Mouse (Mus musculus) adrenal gland, adult 10 weeks (tissue): Measurements from ENCODE around the gene Prdm10. TPM values are rescaled to one million over a fixed set of nuclear protein-coding genes. Genes with fewer than 3 reads are reported as not detected.

Source experiments
- polyA plus RNA-seq: library from polyadenylated mRNA; stranded (reverse); fragments of 350-450 nt; fragmentation: Illumina TruSeq; extraction: RNeasy Lipid Tissue Mini Kit (QIAGEN cat#74804); gene quantifications from one replicate; pipeline ENCODE4 v1.2.3, GENCODE M21; 2014; ENCODE audit warnings: low read depth, low replicate concordance

The Prdm10 gene
- 10.4 TPM for polyA plus RNA-seq

DNA sequence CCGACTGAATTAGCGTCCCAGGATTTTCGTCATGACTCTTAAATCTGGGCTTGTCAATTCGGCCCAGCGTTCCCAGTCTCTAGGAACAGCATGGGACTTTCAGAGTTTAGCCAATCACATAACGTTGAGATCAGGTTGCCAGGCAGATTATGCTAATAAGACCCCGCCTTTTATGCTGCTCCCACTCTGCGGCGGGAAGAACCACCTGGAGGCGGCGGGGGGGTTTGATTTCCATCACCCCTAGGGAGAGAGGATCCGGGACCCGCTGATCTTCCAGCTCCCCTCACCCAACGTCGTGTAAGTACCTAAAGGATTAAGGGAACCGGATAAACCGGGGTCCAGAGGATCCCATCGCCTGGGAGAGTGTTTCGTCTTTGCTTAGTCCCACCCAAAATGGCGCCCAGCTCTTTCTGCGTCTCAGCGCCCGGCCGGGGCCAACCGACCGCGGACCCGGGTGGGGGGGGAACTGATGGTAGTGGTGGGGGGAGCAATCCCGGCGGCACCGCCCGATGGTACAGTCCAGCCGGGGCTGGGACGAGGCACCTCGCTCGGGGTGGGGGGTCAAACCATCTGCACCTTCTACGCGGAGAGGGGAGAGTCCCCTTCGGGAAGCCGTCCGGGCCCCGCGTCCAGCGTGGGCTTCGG is at the start of gene Prdm10:
Gene Prdm10 (plus strand): TSS at position 173 of the 645 bp plus-strand sequence.

DNA sequence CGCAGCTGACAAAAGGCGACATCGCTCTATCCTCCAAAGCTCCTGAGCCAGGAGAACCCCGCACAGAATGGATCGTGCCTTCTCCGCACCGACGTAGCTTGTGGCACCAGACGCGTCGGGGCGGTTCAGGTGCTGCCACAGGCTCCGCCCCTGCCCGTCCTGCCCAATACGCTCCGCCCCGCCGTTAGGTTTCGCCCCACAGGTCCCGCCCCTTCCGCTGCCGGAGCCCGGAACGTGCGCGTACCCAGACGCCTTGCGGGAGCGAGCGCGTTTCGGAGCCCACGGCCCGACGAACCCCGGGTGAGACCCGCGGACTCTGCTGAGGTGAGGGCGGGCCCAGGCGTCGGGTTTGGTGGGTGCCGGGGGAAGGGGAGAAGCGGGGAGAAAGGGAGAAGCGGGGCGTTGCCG is 105.6 kb downstream of the Prdm10 start, which contains the start of gene Nfrkb:
Gene Nfrkb (plus strand): TSS at position 246 of the 408 bp plus-strand sequence.

Other genes with a start within 250 kb of the Prdm10 start
- gene Zbtb44, start 249.9 kb upstream of the Prdm10 start, polyA plus RNA-seq, result 44.5 TPM
- not detected for gene St14, start 148.7 kb upstream of the Prdm10 start, polyA plus RNA-seq
- 1,334 TPM for gene Aplp2, start 68.7 kb upstream of the Prdm10 start, polyA plus RNA-seq
- gene Nfrkb, start 105.7 kb downstream of the Prdm10 start, polyA plus RNA-seq, result 5.5 TPM
- gene Tmem45b, start 183.9 kb downstream of the Prdm10 start, polyA plus RNA-seq, result 11.3 TPM